Mouse (Mus musculus) heart, embryonic 16.5 days (tissue): ENCODE data around the gene Adamts14. TPM values are rescaled to one million over a fixed set of nuclear protein-coding genes. Genes with fewer than 3 reads are reported as not detected.
A peak's percentile ranks its signal among the peaks of the same experiment; 100 is the strongest.

Source experiments
- ATAC-seq: fragments of 200-750 bp; cut with Nextera tagmentation; replicated peaks from 2 replicates; pipeline ENCODE4 v1.8.0; 2017; ENCODE audit warnings: moderate number of reproducible peaks; ENCODE audit not compliant: insufficient read depth, low FRiP score; ENCODE audit errors: extremely low read depth
- H3K27ac ChIP-seq: fragments of 300-500 bp; sonication (generic); 2 replicates; pipeline ENCODE4 v1.5.1; 2014; ENCODE audit warnings: mild to moderate bottlenecking, low read length, control low read depth, moderate library complexity
- H3K27me3 ChIP-seq: fragments of 300-500 bp; sonication (generic); 2 replicates; pipeline ENCODE4 v1.6.1; 2014; ENCODE audit warnings: low read length, mixed read lengths; ENCODE audit not compliant: control insufficient read depth, insufficient read depth
- H3K36me3 ChIP-seq: fragments of 300-500 bp; sonication (generic); 2 replicates; pipeline ENCODE4 v1.6.1; 2014; ENCODE audit not compliant: control insufficient read depth, insufficient read depth
- H3K4me1 ChIP-seq: fragments of 300-500 bp; sonication (generic); 2 replicates; pipeline ENCODE4 v1.6.1; 2014; ENCODE audit warnings: low read length, mixed read lengths; ENCODE audit not compliant: control insufficient read depth, insufficient read depth
- H3K4me2 ChIP-seq: fragments of 300-500 bp; sonication (generic); 2 replicates; pipeline ENCODE4 v1.6.1; 2014; ENCODE audit warnings: low read depth, mild to moderate bottlenecking, control low read depth, low read length
- H3K4me3 ChIP-seq: fragments of 300-500 bp; sonication (generic); 2 replicates; pipeline ENCODE4 v1.5.1; 2014; ENCODE audit warnings: mild to moderate bottlenecking, control low read depth, low read length
- H3K9ac ChIP-seq: fragments of 300-500 bp; sonication (generic); 2 replicates; pipeline ENCODE4 v1.6.1; 2014; ENCODE audit warnings: low read length, control low read depth
- H3K9me3 ChIP-seq: fragments of 300-500 bp; sonication (generic); replicated peaks from 2 replicates; pipeline ENCODE4 v1.6.1; 2016; ENCODE audit warnings: low read length; ENCODE audit not compliant: control insufficient read depth
- WGBS: fragments of 180-500 bp; shearing (Covaris S2); extraction: QIAGEN DNeasy Blood & Tissue Kit; methylation state at CpG from one replicate; pipeline ENCODE4 v1.1.7; 2014; 5-methylcytosine and 5-hydroxymethylcytosine counted together
- polyA plus RNA-seq: library from polyadenylated mRNA; unstranded; fragments of >200 nt; fragmentation: Nextera tagmentation; extraction: Ambion mirVana; gene quantifications from 2 replicates; pipeline ENCODE4 v1.2.1, GENCODE M21; 2015

Adamts14 gene
- polyA plus RNA-seq, 1 experiment from 2014 or later = 1.8 TPM

- no peaks in the 10 kb centered on the region for H3K27me3 ChIP-seq
- H3K27ac ChIP-seq = no peak overlapping the region
- H3K4me3 ChIP-seq = no peak overlapping the region
- H3K9ac ChIP-seq = no peak overlapping the region
- no peak for ATAC-seq
- peaks cover 4% of the 10 kb centered on the region; the same call in 1 of the 2 replicates for H3K4me1 ChIP-seq
- H3K4me2 ChIP-seq = no peak overlapping the region
- 78% methylated on average over 3 of the region's 3 CpGs for WGBS
- no peaks in the 10 kb centered on the region for H3K36me3 ChIP-seq
- no peaks in the 10 kb centered on the region for H3K9me3 ChIP-seq
These were observed 41.5 kb downstream of the Adamts14 start for GRCm38 (mm10) chr10:61231756-61232155.

- 24% methylated on average over 4 of the region's 4 CpGs for WGBS
- no peak overlapping the region for H3K4me3 ChIP-seq
- ATAC-seq = peak; percentile 90
- no peaks in the 10 kb centered on the region for H3K36me3 ChIP-seq
- H3K9me3 ChIP-seq = no peaks in the 10 kb centered on the region
- peaks cover 7% of the 10 kb centered on the region for H3K4me1 ChIP-seq
- H3K27ac ChIP-seq = peak overlapping the region; percentile 38; the same call in 1 of the 2 replicates
- H3K9ac ChIP-seq = no peak overlapping the region
- no peaks in the 10 kb centered on the region for H3K27me3 ChIP-seq
- H3K4me2 ChIP-seq = no peak overlapping the region
These were observed 46.3 kb downstream of the Adamts14 start for GRCm38 (mm10) chr10:61226784-61227396.

GRCm38 (mm10) chr10:61225694-61226093 is 47.5 kb downstream of the Adamts14 start:
- peaks cover 7% of the 10 kb centered on the region for H3K4me1 ChIP-seq
- no peak overlapping the region for H3K27ac ChIP-seq
- no peak overlapping the region for H3K4me2 ChIP-seq
- H3K36me3 ChIP-seq = no peaks in the 10 kb centered on the region
- no peaks in the 10 kb centered on the region for H3K27me3 ChIP-seq
- 90% methylated on average over 5 of the region's 5 CpGs for WGBS
- no peaks in the 10 kb centered on the region for H3K9me3 ChIP-seq
- no peak overlapping the region for H3K9ac ChIP-seq
- H3K4me3 ChIP-seq = no peak overlapping the region
- ATAC-seq = no peak

GRCm38 (mm10) chr10:61219318-61219717 is 53.9 kb downstream of the Adamts14 start:
- Histone ChIP-seq H3K9me3 (peaks cover 3% of the 10 kb centered on the region; the same call in 1 of the 2 replicates), H3K27me3 (no peaks in the 10 kb centered on the region), H3K4me1 (no peaks in the 10 kb centered on the region), H3K9ac (no peak overlapping the region), H3K27ac (no peak overlapping the region), H3K4me2 (no peak overlapping the region), H3K36me3 (peaks cover 2% of the 10 kb centered on the region; the same call in 1 of the 2 replicates), H3K4me3 (no peak overlapping the region)
- 91% methylated on average over 4 of the region's 4 CpGs for WGBS
- ATAC-seq = no peak

GRCm38 (mm10) chr10:61216163-61216562 is 57.1 kb downstream of the Adamts14 start:
- no peak overlapping the region for H3K27ac ChIP-seq
- no peak for ATAC-seq
- H3K4me2 ChIP-seq = no peak overlapping the region
- H3K9me3 ChIP-seq = peaks cover 3% of the 10 kb centered on the region; the same call in 1 of the 2 replicates
- H3K36me3 ChIP-seq = peaks cover 2% of the 10 kb centered on the region; the same call in 1 of the 2 replicates
- H3K9ac ChIP-seq = no peak overlapping the region
- no peaks in the 10 kb centered on the region for H3K4me1 ChIP-seq
- H3K27me3 ChIP-seq = peaks cover 8% of the 10 kb centered on the region; the same call in 1 of the 2 replicates
- 56% methylated on average over 4 of the region's 4 CpGs for WGBS
- no peak overlapping the region for H3K4me3 ChIP-seq

GRCm38 (mm10) chr10:61215658-61216057 is 57.6 kb downstream of the Adamts14 start:
- H3K4me2 ChIP-seq = no peak overlapping the region
- ATAC-seq = no peak
- H3K4me1 ChIP-seq = no peaks in the 10 kb centered on the region
- H3K4me3 ChIP-seq = no peak overlapping the region
- H3K9me3 ChIP-seq = peaks cover 3% of the 10 kb centered on the region; the same call in 1 of the 2 replicates
- H3K36me3 ChIP-seq = peaks cover 2% of the 10 kb centered on the region; the same call in 1 of the 2 replicates
- H3K27ac ChIP-seq = no peak overlapping the region
- H3K27me3 ChIP-seq = peaks cover 8% of the 10 kb centered on the region; the same call in 1 of the 2 replicates
- 96% methylated on average over 6 of the region's 6 CpGs for WGBS
- no peak overlapping the region for H3K9ac ChIP-seq

GRCm38 (mm10) chr10:61212817-61213216 is 60.4 kb downstream of the Adamts14 start:
- no peak overlapping the region for H3K9ac ChIP-seq
- H3K27ac ChIP-seq = no peak overlapping the region
- 0 out of 2 replicates have a peak, but pooled peaks cover 4% of the 10 kb centered on the region for H3K4me1 ChIP-seq
- ATAC-seq = no peak
- no peaks in the 10 kb centered on the region; the same call in 1 of the 2 replicates for H3K36me3 ChIP-seq
- WGBS = 15% methylated on average over 11 of the region's 11 CpGs
- no peak overlapping the region for H3K4me2 ChIP-seq
- no peak overlapping the region for H3K4me3 ChIP-seq
- no peaks in the 10 kb centered on the region for H3K9me3 ChIP-seq
- H3K27me3 ChIP-seq = peaks cover 8% of the 10 kb centered on the region; the same call in 1 of the 2 replicates

GRCm38 (mm10) chr10:61211743-61212142 is 61.5 kb downstream of the Adamts14 start:
- ATAC-seq = no peak
- no peaks in the 10 kb centered on the region for H3K9me3 ChIP-seq
- no peaks in the 10 kb centered on the region; the same call in 1 of the 2 replicates for H3K36me3 ChIP-seq

GRCm38 (mm10) chr10:61211105-61211504 is 62.1 kb downstream of the Adamts14 start:
- H3K9me3 ChIP-seq = no peaks in the 10 kb centered on the region
- H3K36me3 ChIP-seq = no peaks in the 10 kb centered on the region; the same call in 1 of the 2 replicates
- 76% methylated on average over 4 of the region's 4 CpGs for WGBS
- H3K4me3 ChIP-seq = no peak overlapping the region
- H3K9ac ChIP-seq = no peak overlapping the region
- no peak overlapping the region for H3K27ac ChIP-seq
- peaks cover 8% of the 10 kb centered on the region; the same call in 1 of the 2 replicates for H3K27me3 ChIP-seq
- ATAC-seq = no peak
- H3K4me2 ChIP-seq = no peak overlapping the region
- H3K4me1 ChIP-seq = 0 out of 2 replicates have a peak, but pooled peaks cover 4% of the 10 kb centered on the region

More at GRCm38 (mm10) chr10:61211743-61212142, 61.5 kb downstream of the Adamts14 start:
- H3K4me1 ChIP-seq = 0 out of 2 replicates have a peak, but pooled peaks cover 4% of the 10 kb centered on the region
- no peak overlapping the region for H3K27ac ChIP-seq
- H3K4me2 ChIP-seq = no peak overlapping the region
- H3K9ac ChIP-seq = no peak overlapping the region
- H3K4me3 ChIP-seq = no peak overlapping the region
- 11% methylated on average over 13 of the region's 13 CpGs for WGBS
- peaks cover 8% of the 10 kb centered on the region; the same call in 1 of the 2 replicates for H3K27me3 ChIP-seq
